Mouse (Mus musculus): Measurements from ENCODE around the gene Vmac.

- TF ChIP-seq CTCF (IDR thresholded peaks at IDR 0.05; ENCODE audit: control insufficient read depth, insufficient read depth, insufficient read length) (no peak), MAX (IDR thresholded peaks at IDR 0.05) (no peak), MYOD1 (IDR thresholded peaks at IDR 0.05; ENCODE audit: control insufficient read depth, insufficient read length, low read depth) (no peak), USF1 (IDR thresholded peaks at IDR 0.05; ENCODE audit: low read depth) (no peak)
Measured at GRCm38 (mm10) chr17:56753452-56753851, 35.6 kb upstream of the Vmac start.
